Mouse (Mus musculus) mature B cell (primary cell): ENCODE measurements at regions not wholly inside any gene's neighbourhood (a gene's known extent, or its start where the extent isn't known, plus 50 kb on each side); places are given as distances from the start of the nearest gene placed in this dataset.

ENCODE experiments used
- in situ Hi-C: fragments of 300-500 bp; cut with MboI; formaldehyde crosslinking; loops from 2 replicates; pipeline ENCODE4 v1.14.3; 2019

DNA sequence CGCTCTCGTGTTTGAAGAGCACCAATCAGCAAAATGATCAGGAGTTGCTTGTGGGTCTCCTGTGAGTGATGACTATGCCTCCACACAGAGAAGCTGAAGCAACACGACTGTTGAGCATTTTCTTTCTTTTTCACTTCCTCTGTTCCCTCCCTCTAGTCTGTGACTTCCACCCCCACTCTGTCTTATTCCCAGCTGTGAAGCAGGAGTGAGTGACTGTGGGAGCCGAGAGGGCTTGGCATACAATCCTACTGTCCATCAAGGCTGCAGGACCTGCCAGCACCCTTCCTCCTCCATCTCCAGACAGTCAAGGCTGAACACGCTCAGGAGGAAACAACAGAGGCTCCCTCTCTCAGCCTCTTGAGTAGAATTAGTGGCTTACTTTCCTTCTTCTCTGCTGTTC lies 401.3 kb downstream of the Plcl1 start:
- in situ Hi-C loops, result no loop called here

DNA sequence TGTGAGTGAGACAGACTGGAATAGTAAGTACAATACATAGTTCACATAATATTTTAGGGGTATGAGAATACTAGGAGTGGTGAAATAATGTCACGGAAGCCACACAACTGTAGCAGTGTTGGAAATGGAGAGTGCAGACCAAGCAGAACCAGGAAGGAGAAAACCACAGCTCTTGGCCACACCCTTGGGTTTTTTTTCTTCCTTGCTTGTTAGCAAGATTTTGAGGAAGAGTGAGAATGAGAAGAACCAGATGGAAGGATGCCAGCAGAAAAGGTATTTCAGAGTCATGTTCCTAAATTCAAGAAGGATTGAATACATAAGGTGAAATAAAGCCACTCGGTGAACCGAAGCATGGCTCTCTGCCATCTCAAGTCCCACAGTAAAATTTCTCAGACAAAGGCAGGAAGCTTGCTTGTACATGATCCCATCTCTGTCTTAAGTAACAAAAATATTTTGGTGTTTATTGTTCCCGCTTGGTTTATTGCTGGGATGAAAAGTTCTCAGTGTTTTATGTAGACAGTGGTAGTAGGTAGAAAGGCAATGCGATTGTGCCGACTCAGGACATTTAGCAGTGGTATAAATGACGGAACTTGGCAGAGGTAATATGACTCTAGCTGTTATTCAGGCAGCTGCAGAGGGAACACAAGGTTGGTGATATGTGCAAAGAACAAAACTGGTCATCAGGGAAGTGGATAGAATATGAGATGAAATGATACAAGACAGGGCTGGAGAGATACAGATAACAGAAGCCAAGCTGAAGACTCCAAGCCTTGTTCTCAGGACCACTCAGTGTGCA lies 403.2 kb downstream of the Plcl1 start:
- in situ Hi-C loops, result no loop called here

DNA sequence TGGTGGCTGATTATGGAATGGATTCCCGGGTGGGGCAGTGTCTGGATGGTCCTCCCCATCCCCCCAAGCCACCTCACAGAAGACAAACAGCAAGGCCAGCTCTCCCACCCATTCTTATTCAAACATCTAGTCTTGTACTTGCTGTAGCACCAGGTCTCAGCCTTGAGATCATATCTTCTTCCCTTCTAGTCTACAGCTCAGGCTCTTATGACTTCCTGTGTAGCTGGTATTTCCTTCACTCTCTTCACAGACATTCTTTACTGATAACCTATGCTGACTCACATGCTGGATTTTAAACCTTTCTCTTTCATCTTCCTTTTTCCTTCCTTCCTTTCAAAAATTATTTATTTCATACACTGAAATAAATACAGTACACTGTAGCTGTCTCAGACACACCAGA lies 406.8 kb downstream of the Plcl1 start:
- in situ Hi-C loops, result no loop called here

DNA sequence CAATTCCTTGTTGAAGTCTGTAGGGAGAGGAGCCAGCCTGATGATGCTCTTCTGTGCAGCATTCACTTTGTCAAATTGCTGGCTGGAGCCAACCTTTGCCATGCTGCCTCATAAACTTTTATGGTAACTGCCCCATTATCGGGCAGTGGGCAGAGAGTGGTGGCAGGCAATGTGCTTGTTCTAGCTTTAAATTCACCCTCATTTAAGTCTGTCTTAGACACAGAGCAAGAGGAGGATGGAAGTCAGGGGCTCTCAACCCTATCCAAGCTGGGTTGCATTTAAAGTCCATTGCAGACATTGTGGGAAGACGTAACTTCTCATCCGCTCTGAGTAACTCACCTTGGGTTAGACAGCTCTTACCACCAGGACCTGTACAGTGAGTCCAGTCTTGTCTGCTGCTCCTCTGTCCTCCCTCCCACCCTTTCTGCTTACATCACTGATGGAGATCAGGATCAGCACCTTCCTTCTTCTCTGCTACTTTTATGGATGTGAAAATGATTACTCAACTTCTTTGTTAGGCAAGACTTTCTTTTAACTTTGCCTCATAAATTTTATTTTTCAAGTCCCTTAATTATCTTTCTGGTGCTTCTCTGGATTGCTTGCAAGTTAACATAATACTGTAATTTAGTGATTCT lies 415.3 kb downstream of the Plcl1 start:
- in situ Hi-C loops, result no loop called here

DNA sequence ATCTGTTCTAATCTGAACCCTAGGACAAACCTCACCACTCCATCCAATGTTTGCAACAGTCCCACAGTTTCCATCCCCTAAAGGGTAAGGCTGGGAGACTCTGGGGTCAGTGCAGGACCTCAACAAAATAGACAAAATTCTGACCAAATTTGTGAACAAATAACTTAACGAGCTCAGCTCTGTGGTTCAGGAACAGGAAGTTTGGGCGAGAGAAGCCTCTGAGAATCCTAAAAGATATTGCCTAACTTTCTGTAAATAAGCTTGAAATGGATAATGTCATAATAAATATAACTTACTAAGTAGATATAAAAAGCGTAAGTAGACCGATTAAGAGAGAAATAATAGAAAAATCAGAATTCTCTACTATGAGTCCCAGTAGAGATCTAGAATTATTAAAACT lies 416.9 kb downstream of the Plcl1 start:
- in situ Hi-C loops, result no loop called here

DNA sequence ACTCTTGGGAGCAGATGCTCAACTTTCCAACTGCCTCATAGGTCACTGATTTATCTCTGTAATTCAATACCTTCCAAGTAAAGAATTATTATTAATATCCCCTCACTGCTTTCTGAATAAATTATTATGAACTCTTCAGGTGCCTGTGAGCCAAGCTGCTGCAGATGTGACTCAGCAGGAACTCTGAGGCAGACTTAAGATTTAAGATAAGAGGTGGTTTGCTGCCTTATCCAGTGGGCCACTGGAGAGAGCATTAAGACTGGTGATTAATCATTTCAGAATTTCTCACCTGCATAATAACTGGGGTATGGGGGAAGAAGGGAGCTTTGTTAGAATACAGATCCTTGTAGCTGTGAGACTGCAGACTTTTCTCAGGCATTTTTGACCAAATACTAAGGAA lies 421.5 kb downstream of the Plcl1 start:
- in situ Hi-C loops, result loop anchor here (25.0 kb wide), 1 partner anchor 415 kb away; the partner anchor contains the start of gene Plcl1

DNA sequence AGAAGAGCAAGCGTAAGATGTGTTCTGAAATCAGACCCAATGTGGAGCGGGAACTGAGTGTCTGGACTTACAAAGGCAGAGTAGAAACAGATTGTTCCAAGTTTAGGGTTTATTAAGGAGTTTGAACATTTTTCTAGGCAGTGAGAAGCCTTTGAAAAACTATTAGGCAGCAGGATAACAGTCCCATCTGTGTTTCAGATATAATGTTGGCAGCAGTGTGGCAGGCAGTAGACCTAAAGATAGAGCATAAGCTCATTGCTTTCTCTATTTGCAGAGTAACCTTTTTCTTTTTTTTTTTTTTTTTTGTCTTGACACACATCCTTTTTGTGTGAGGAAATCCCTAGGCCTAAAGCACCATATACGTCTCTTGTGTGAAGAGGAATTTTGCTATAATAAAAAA lies 429.6 kb downstream of the Plcl1 start:
- in situ Hi-C loops, result loop anchor here (25.0 kb wide), 1 partner anchor 423 kb away; the partner anchor contains the start of gene Plcl1

DNA sequence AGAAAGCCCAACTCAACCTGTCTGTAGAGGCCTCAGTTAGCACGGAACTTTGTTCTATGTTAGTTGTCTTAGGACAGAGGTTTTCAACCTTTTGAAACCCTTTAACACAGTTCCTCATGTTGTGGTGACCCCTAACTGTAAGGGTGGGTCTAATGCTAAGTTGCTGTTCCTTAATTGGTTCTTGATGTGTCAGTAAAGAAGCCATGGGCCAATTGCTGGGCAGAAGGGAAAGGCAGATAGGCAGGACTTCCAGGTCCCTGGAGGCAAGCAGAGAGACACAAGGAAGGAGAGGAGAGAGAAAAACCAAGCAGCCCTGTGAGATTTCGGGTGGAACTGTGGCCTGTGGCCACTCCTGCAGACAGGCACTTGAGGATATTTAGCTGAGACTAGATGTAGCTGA lies 431.0 kb downstream of the Plcl1 start:
- in situ Hi-C loops, result loop anchor here (25.0 kb wide), 1 partner anchor 424 kb away; the partner anchor contains the start of gene Plcl1

DNA sequence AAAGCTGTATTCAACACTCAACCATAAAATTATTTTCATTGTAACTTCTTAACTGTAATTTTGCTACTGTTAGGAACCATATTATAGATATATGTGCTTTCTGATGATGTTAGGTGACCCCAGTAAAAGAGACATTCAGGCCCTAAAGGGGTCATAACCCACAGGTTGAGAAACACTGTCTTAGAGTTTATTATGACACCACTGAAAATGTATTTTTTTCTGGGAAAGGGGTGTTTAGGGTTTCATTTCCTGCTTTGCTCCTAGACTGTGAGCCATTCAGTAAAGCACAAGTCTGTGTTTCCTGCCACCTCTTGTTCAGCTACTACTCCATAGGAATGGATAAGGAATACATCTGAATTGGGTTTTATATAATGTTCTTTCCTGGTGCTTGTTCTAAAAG lies 431.6 kb downstream of the Plcl1 start:
- in situ Hi-C loops, result loop anchor here (25.0 kb wide), 1 partner anchor 425 kb away; the partner anchor contains the start of gene Plcl1

DNA sequence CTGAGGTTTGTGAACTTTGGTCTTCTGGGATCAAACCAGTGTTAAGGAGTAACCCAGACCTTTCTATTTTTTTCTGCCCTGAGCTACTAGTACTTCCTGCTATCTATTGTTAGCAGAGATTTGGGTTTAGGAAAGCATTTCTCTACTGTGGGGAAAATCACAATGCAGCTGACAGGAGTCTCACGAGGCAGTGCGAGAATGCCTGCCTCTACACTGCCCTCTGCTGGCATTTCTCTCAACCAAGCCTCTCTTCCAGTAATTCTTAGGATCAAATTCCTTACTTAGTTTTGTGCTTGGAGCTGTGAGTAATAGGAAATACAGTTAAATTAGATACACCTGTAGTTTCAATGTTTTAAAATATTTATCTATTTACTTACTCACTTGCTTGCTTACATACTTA lies 432.4 kb downstream of the Plcl1 start:
- in situ Hi-C loops, result loop anchor here (25.0 kb wide), 1 partner anchor 426 kb away; the partner anchor contains the start of gene Plcl1

DNA sequence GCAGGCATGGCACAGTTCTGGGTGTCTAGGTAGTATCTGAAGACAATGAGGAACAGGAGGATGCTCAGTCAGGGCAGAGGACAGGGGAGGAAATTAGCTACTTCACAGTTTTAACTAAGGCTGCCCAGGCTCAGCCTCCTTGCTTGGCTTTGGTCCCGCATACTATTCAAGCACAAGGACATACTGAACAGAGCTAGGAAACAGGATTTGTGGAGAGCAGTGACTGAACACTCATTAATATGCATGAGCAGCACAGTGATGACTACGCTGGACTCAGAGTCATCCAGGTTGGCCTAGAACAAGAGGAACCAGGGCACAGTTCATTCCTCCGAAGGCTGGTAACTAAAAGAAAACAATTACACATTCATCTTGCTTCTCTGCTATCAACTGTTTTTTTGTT lies 443.1 kb downstream of the Plcl1 start:
- in situ Hi-C loops, result loop anchor here (25.0 kb wide), 1 partner anchor 437 kb away; the partner anchor contains the start of gene Plcl1

DNA sequence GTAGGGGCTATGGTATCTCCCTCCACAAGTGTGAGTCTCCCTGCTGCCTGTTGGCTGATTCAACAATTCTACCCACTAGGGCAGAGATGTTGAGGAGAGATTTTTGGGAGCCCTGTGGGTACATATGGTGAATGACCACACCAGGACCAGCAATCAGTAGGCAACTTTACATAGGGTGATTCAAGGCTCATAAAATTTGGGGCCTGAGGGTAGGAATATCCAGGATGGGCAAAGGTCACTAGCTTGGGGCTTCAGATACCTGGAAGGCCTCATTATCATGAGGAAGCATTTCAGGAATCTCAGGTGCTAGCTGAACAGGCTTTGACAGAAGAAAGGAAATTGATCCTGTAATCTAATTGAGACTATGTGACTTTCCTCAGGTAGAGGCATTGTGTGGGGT lies 446.6 kb downstream of the Plcl1 start:
- in situ Hi-C loops, result no loop called here

DNA sequence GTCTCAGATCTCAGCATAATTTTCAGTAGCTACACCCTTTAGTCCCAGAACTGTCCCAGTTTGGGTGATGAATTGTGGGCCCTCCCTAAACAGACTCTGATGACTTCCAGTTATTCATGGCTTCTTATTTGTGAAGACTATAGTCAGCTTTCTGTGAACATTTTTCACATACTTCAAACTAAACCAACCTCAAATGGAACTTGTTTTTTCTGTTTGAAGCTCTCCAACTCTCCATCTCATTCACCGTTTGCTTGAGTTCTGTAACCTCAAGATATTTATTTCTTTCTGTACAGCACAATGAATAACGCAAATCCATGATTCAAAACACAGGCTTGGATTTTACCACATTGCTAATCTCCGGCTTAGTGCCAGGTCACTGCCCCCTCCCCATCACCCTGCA lies 453.4 kb downstream of the Plcl1 start:
- in situ Hi-C loops, result no loop called here

DNA sequence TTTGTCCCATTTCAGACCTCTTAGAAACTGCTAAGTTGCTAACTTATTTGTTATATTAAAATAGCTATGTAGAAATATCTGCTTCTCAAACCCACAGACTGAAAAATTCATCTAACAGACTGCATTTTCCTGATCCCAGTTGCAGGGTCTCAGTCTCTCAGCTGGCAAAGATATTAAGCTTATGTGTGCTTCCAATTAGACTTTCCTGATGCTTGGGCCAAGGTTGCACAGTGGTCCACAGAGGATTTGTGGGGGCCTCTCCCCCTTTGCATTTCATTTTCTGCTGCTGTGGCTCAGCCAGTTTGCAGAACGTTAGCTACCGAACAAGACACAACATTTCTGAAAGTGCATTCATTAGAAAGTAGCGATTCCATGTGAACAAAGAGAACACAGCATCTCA lies 457.4 kb downstream of the Plcl1 start:
- in situ Hi-C loops, result no loop called here

DNA sequence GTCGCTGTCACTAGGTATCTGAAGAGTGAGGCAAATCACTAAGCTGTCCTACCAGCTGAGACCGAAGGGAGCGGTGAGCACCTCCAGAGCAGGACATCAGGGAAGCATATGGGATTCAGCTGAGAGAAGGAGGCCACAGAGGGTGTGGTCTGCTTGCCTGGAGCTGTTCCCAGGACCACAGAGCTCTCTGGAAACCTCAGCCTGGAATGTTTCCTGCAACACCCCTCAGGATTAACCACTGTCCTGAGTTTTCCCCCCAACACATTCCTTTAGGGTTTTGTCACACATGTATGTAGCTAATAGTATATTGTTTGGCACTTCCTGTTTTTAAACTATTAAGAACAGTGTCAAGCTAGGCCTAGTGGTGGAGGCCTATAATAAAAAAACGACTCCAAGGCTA lies 459.6 kb downstream of the Plcl1 start:
- in situ Hi-C loops, result no loop called here

DNA sequence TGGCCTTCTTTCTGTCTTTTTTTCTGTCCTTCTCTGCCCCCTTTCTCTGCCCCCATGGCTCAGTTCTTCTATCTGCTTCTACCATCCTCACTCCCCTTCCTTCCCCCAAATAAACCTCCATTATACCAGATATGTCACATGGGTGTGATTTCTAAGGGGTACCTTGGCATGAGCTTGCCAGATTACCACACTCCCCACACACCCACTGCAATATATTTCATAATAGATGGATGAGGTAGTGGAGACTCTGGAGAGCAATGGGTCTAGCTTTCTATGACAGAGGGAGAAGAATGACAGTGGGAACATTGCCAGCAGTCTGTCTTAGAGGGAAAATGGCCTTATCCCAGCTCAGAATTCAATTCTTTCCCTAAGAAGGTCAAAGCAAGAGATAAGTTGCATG lies 461.0 kb downstream of the Plcl1 start:
- in situ Hi-C loops, result no loop called here

DNA sequence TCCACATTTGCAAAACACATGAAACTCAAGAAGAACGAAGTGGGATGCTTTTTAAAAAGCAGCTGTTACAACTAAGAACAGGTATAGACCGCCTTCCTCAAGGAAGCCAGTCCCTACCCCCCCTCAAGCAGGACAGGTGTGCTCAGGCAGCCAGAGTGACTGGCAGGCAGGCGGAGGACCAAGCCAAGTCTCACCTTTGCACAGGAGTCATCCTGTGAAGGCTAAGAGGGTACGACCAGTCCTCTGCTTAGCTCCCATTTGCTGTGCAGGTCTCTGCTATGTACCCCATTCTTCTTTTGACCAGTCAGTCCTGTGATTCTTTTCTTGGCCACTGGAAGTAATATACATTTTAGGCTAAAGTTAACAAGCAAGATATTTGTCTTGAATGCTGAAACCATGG lies 467.9 kb downstream of the Plcl1 start:
- in situ Hi-C loops, result no loop called here

DNA sequence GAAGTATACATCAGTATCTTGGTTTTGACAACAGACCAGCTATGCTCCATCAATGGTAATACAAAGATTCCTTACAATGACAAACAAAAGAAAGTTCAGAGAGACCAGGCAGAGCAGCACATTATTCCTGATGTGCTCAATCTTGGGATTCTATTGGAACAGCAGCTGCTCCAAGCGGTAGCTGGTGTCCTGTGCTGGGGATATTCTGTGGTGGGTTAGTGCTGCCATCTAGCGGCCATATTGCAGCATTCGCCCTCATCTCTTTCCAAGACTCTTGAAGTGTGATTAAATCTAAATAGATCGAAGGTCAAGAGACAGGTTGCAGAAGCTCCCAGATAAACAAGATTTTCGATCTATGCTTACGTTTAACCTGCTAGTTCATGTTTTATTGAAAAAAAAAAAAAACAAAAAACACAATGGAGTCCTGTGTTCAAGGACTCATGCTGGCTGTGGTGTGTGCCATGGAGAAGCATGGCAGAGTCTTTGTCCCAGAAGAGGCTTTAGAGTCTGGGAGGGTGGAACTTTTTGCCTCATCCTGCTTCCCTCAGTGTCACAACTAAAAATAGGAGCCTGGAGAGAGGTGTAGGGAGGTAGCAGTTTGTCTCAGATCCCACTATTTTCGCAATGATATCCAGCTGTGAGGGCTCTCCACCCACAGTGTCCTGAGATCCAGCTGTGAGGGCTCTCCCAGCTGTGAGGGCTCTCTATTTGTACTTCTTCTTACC lies 468.6 kb downstream of the Plcl1 start:
- in situ Hi-C loops, result no loop called here

DNA sequence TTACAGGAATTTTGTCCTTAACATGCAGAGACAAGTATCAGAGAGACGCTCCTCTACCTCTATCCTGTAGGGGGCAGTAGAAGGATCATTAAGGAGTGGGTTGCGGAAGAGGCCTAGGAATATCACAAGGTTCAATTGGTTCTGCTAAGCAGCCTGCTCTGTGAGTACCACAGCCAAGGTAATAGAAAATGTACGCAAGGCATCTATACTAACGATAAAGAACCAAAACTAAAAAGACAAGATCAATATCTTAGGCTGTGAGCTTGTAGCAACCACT lies 469.1 kb downstream of the Plcl1 start:
- in situ Hi-C loops, result loop anchor here (25.0 kb wide), 1 partner anchor 1337 kb away; no protein-coding TSS in a partner anchor

DNA sequence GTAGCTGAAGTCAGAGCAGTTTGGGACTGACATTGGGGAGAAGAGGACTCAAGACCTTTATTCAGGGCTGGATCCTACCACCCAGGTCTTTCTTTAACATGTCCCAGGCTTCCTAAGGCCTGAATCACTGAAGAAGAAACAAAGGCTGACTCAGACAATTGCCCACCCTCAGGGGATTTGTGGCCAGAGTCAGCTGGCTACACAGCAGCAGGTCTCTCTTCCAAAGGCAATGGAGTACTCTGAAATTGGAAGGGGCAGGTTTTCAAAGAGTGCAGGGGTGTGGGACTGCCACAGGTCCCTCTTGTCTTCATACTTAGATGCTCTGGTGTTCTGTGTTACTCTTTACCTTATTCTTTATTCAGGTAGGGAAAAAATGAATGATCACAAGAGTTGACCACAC lies 478.9 kb downstream of the Plcl1 start:
- in situ Hi-C loops, result loop anchor here (25.0 kb wide), 1 partner anchor 1328 kb away; no protein-coding TSS in a partner anchor

DNA sequence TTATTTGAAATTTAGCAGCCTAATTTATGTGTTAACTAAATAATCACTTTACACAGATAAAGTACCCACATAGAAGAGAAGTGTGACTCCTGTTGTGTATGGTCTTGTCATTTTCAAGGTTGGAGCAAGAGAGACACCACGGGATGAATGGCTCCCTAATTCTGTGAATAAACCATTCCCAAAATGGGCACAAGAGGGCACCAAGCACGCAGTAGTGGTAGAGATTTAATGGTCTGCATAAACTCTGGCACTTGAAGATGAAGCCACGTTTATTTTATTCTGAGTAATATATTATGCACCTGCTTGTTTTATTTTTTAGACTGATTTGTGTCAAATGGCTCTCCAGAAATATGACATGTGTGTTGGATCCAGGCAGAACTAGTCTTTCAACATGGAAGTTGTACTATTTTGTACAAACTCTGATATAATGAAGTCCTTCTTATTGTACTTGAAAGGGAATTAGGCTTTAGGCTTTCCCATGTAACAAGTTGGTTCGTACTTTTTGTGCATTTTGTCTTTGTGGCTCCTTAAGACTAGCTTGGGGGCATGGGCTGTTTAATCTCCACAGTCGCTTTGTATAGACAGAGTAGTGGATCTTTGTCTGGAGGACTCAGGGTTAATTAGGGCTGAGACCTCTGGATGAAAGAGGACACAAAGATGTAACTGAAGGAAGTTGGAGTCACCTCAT lies 480.8 kb downstream of the Plcl1 start:
- in situ Hi-C loops, result loop anchor here (25.0 kb wide), 1 partner anchor 1326 kb away; no protein-coding TSS in a partner anchor

DNA sequence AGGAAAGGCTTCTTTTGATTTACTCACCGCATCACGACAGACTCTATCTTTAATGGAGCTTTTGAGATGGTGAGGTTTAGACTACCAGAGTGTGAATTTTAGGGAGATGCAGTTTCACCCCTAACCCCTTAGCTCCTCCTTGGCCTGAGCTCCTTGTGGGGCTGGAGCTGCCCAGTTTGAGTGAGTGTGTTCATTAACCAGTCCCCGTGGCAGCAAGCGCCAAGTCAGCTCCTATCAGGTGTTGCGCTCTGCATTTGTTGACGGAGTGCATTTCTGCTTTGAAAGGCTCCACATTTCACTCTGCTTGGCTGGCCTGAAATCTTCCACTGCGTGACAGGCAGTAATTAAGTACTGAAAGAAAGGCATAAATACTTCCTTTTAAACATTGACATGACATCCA lies 481.7 kb downstream of the Plcl1 start:
- in situ Hi-C loops, result loop anchor here (25.0 kb wide), 1 partner anchor 1325 kb away; no protein-coding TSS in a partner anchor
